Mouse (Mus musculus): ENCODE data around the gene Fam57b. TPM values are rescaled to one million over a fixed set of nuclear protein-coding genes. Genes with fewer than 3 reads are reported as not detected.

The Fam57b gene
- polyA plus RNA-seq, 1 experiment, result 108 TPM

DNA sequence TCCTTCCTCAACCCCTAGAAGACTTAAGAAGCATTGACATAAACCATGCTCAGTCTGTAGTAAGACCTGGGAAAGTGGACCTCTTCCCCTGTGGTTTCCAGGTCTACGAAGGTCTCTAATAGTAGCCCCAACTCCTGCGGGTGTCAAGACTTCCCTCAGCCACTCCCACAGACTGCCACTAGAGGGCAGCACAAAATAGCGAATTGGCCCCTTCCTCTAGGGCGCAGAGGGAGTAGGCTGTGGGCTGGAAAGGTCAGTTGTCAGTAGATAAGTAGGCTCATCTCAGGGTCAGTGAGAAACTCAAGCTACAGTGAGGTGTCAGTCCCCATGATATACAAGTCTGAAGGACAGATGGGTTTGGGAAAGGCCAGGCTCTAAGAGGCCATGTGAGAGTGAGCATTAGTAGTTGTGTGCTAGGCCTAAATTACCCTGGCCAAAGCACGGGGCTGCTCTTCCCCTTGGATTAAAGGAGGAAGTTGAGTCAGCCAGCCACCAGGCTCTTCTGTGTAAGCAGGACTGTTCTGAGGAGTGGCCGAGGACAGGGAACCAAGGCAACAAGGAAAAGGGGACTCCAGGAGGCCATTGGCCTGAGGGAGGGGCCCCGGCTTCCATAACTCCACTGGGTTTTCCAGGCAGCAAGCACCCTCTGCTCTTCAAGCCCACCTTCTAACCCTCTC, 24.5 kb downstream of the Fam57b start:
- H3K27ac ChIP-seq (ENCODE audit: insufficient read depth, low read length), result peak overlapping the region; percentile 31; the same call in 1 of the 2 replicates
- H3K4me3 ChIP-seq (ENCODE audit: insufficient read depth, low read length), result no peak overlapping the region; the same call in 1 of the 2 replicates
- H3K4me1 ChIP-seq (ENCODE audit: control insufficient read depth, insufficient read depth, low read length), result peaks cover 2% of the 10 kb centered on the region; the same call in 1 of the 2 replicates
- TF ChIP-seq POLR2A (IDR thresholded peaks at IDR 0.05; ENCODE audit: extremely low read depth, insufficient read depth, low read length), result no peak
- TF ChIP-seq CTCF (IDR thresholded peaks at IDR 0.05; ENCODE audit: extremely low read depth, insufficient read depth, low read length), result peak; percentile 89

DNA sequence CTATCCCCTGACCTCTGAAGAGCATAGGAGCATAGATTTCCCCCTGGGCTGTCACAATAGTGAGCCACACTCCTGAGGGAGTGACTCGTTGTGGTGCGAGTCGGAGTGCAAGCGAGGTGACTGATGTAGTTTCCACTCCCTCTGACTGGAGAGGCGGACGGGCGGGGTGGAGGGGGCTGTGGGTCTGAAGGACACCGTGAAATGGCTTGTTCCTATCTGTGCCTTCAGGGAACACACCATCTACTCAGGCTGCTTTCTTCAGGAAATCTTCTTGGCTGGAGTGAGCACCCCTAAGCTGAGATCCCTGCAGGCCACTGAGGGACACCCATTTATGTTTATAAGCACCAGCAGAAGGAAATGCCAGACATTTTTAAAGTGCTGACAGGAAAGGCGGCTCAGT, 25.3 kb downstream of the Fam57b start:
- TF ChIP-seq POLR2A (IDR thresholded peaks at IDR 0.05; ENCODE audit: extremely low read depth, insufficient read depth, low read length) (0 out of 2 replicates have a peak, but pooled peaks have one; percentile 11), CTCF (IDR thresholded peaks at IDR 0.05; ENCODE audit: extremely low read depth, insufficient read depth, low read length) (no peak)
- H3K27ac ChIP-seq (ENCODE audit: insufficient read depth, low read length), result 0 out of 2 replicates have a peak overlapping the region, but pooled peaks have one; percentile 31

GRCm38 (mm10) chr7:126823202-126823711, 25.8 kb downstream of the Fam57b start:
- Histone ChIP-seq H3K27ac (ENCODE audit: insufficient read depth, low read length) (no peak overlapping the region), H3K4me1 (ENCODE audit: control insufficient read depth, insufficient read depth, low read length) (peaks cover 2% of the 10 kb centered on the region; the same call in 1 of the 2 replicates), H3K4me3 (ENCODE audit: insufficient read depth, low read length) (peak overlapping the region; percentile 91)
- TF ChIP-seq POLR2A (IDR thresholded peaks at IDR 0.05; ENCODE audit: extremely low read depth, insufficient read depth, low read length) (peak; percentile 71; the same call in 1 of the 2 replicates), CTCF (IDR thresholded peaks at IDR 0.05; ENCODE audit: extremely low read depth, insufficient read depth, low read length) (no peak)

More for the DNA sequence above, 25.3 kb downstream of the Fam57b start:
- peaks cover 2% of the 10 kb centered on the region; the same call in 1 of the 2 replicates for H3K4me1 ChIP-seq (ENCODE audit: control insufficient read depth, insufficient read depth, low read length)
- H3K4me3 ChIP-seq (ENCODE audit: insufficient read depth, low read length), result peak overlapping the region; percentile 91

DNA sequence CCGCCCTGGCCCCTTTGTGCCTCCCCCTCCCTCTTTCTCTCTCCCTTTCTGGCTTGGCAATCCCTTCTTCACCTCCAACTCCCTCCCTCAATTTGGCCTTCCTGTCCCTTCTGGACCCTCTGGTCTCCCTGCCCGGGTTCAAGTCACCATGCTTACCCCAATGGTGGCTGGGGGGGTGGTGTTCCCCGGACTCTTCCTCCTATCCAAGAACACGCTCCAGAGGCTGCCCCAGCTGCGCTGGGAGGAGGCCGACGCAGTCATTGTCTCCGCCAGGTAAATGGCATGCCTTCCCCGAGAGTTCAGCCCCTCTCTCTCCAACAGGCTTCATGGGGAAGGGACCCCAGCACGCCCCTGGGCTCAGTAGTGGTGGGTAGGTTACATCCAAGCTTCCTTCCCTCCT, 26.5 kb downstream of the Fam57b start:
- peaks cover 2% of the 10 kb centered on the region; the same call in 1 of the 2 replicates for H3K4me1 ChIP-seq (ENCODE audit: control insufficient read depth, insufficient read depth, low read length)
- no peak for TF ChIP-seq POLR2A (IDR thresholded peaks at IDR 0.05; ENCODE audit: extremely low read depth, insufficient read depth, low read length)
- no peak for TF ChIP-seq CTCF (IDR thresholded peaks at IDR 0.05; ENCODE audit: extremely low read depth, insufficient read depth, low read length)
- H3K27ac ChIP-seq (ENCODE audit: insufficient read depth, low read length), result no peak overlapping the region
- peak overlapping the region; percentile 91 for H3K4me3 ChIP-seq (ENCODE audit: insufficient read depth, low read length)

GRCm38 (mm10) chr7:126825403-126825802, 27.9 kb downstream of the Fam57b start:
- Histone ChIP-seq H3K27ac (ENCODE audit: insufficient read depth, low read length) (no peak overlapping the region), H3K4me3 (ENCODE audit: insufficient read depth, low read length) (no peak overlapping the region), H3K4me1 (ENCODE audit: control insufficient read depth, insufficient read depth, low read length) (peaks cover 2% of the 10 kb centered on the region; the same call in 1 of the 2 replicates)
- TF ChIP-seq POLR2A (IDR thresholded peaks at IDR 0.05; ENCODE audit: extremely low read depth, insufficient read depth, low read length) (no peak), CTCF (IDR thresholded peaks at IDR 0.05; ENCODE audit: extremely low read depth, insufficient read depth, low read length) (no peak)

DNA sequence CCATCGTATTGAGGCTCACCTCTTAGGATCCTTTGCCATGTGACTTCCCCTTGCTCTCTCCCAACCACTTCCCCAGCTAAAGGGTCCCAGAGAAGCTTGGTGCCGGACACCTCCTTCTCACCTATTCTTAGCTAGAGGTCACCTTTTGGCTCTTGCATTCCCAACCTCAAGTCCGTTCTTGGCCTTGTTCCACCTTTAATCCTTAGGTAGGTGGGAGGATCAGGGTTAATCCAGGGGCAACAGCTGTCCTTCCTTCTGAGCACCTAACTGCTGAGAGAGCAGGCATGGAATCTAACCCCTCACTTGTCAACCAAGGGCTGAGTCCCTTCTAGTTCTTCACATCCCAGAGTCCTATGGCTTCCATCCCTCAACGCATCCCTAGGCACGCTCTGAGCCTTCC, 28.5 kb downstream of the Fam57b start:
- Histone ChIP-seq H3K27ac (ENCODE audit: insufficient read depth, low read length) (no peak overlapping the region), H3K4me3 (ENCODE audit: insufficient read depth, low read length) (no peak overlapping the region), H3K4me1 (ENCODE audit: control insufficient read depth, insufficient read depth, low read length) (peaks cover 2% of the 10 kb centered on the region; the same call in 1 of the 2 replicates)
- no peak for TF ChIP-seq POLR2A (IDR thresholded peaks at IDR 0.05; ENCODE audit: extremely low read depth, insufficient read depth, low read length)
- TF ChIP-seq CTCF (IDR thresholded peaks at IDR 0.05; ENCODE audit: extremely low read depth, insufficient read depth, low read length), result no peak

- no peaks in the 10 kb centered on the region for H3K4me1 ChIP-seq (ENCODE audit: control insufficient read depth, insufficient read depth, low read length)
- no peak within 1 kb of the TSS for H3K27ac ChIP-seq (ENCODE audit: insufficient read depth, low read length)
- no peak within 1 kb of the TSS for H3K4me3 ChIP-seq (ENCODE audit: insufficient read depth, low read length)
- TF ChIP-seq CTCF (IDR thresholded peaks at IDR 0.05; ENCODE audit: extremely low read depth, insufficient read depth, low read length) (no peak), POLR2A (IDR thresholded peaks at IDR 0.05; ENCODE audit: extremely low read depth, insufficient read depth, low read length) (no peak)
Observed at GRCm38 (mm10) chr7:126831539-126831938, 34.1 kb downstream of the Fam57b start, which contains the start of gene 4930451I11Rik. Gene 4930451I11Rik, minus strand, starts transcription at chr7:126831639.

GRCm38 (mm10) chr7:126832036-126832598, 34.6 kb downstream of the Fam57b start:
- no peak overlapping the region for H3K27ac ChIP-seq (ENCODE audit: insufficient read depth, low read length)
- no peak overlapping the region for H3K4me3 ChIP-seq (ENCODE audit: insufficient read depth, low read length)
- no peaks in the 10 kb centered on the region for H3K4me1 ChIP-seq (ENCODE audit: control insufficient read depth, insufficient read depth, low read length)
- TF ChIP-seq CTCF (IDR thresholded peaks at IDR 0.05; ENCODE audit: extremely low read depth, insufficient read depth, low read length), result peak; percentile 80
- TF ChIP-seq POLR2A (IDR thresholded peaks at IDR 0.05; ENCODE audit: extremely low read depth, insufficient read depth, low read length), result no peak

GRCm38 (mm10) chr7:126833294-126833693, 35.8 kb downstream of the Fam57b start:
- H3K4me3 ChIP-seq (ENCODE audit: insufficient read depth, low read length), result no peak overlapping the region
- H3K4me1 ChIP-seq (ENCODE audit: control insufficient read depth, insufficient read depth, low read length), result no peaks in the 10 kb centered on the region
- no peak overlapping the region for H3K27ac ChIP-seq (ENCODE audit: insufficient read depth, low read length)
- no peak for TF ChIP-seq CTCF (IDR thresholded peaks at IDR 0.05; ENCODE audit: extremely low read depth, insufficient read depth, low read length)
- no peak for TF ChIP-seq POLR2A (IDR thresholded peaks at IDR 0.05; ENCODE audit: extremely low read depth, insufficient read depth, low read length)
